Mouse (Mus musculus) olfactory bulb, adult 2 months (tissue): ENCODE measurements around the gene Dach1.

ENCODE experiments used
- CTCF ChIP-seq: fragments of 200-500 bp; IDR thresholded peaks from 2 replicates; pipeline ENCODE4 v1.5.1; 2012; ENCODE audit warnings: low read depth, mild to moderate bottlenecking, low read length, moderate library complexity; ENCODE audit not compliant: insufficient read depth
- POLR2A ChIP-seq: fragments of 200-500 bp; IDR thresholded peaks from 2 replicates; pipeline ENCODE4 v1.6.1; 2012; ENCODE audit warnings: mild to moderate bottlenecking, low read depth, low read length, moderate library complexity; ENCODE audit not compliant: insufficient read depth

- TF ChIP-seq CTCF (no peak), POLR2A (no peak)
Measured at GRCm38 (mm10) chr14:98168908-98169401, 610 bp downstream of the Dach1 start.
